ENCODE assay signal across 9 mouse cellular contexts in genomic region chr7:138840594-138841021, GRCm38 (mm10). TPM values are rescaled to one million over a fixed set of nuclear protein-coding genes. Genes with fewer than 3 reads are reported as not detected.
DNase-seq lines count a peak whose midpoint lies in the region; ATAC-seq lines count a peak whose summit lies in the region.
"Had no signal": no experiment of that assay in that cellular context is flagged by ENCODE, and none has a peak within 500 bp of the region (broad histone marks: within the 10 kb centered on the region; RNA-seq: fewer than 3 reads in every experiment).

No protein-coding gene starts in this region.

- DNase-seq in CD4-positive helper T cell, adult 2 months (ENCODE audit: low read depth, low spot score): peak; percentile 49
- DNase-seq in adrenal gland, adult 8-10 months: peak; percentile 66
- DNase-seq in embryonic facial prominence, embryonic 10.5 days (ENCODE audit: low spot score): peak; percentile 85
- DNase-seq in ovary, postnatal 10 days (ENCODE audit: low spot score): peak; percentile 48
- DNase-seq in thymus, postnatal 10 days (ENCODE audit: low spot score in 2 of 2): peak; percentile 14 to 39

- peak overlapping the region; percentile 73 for H3K27ac ChIP-seq in embryonic facial prominence, embryonic 10.5 days (replicated peaks)
- no peak overlapping the region for H3K27ac ChIP-seq in kidney, embryonic 16.5 days (ENCODE audit: low read length)
- H3K27ac ChIP-seq in limb, embryonic 15.5 days: 0 out of 2 replicates have a peak overlapping the region, but pooled peaks have one; percentile 4
- H3K27ac ChIP-seq: heart, embryonic 13.5 days had no signal

- peaks cover 26% of the 10 kb centered on the region for H3K4me1 ChIP-seq in embryonic facial prominence, embryonic 10.5 days
- peaks cover 11% of the 10 kb centered on the region for H3K4me1 ChIP-seq in kidney, embryonic 16.5 days (ENCODE audit: insufficient read depth, low read length)
- peaks cover 25% of the 10 kb centered on the region for H3K4me1 ChIP-seq in limb, embryonic 15.5 days

- H3K4me3 ChIP-seq in embryonic facial prominence, embryonic 10.5 days: no peak overlapping the region
- H3K4me3 ChIP-seq in kidney, embryonic 16.5 days (ENCODE audit: low read length): no peak overlapping the region
- H3K4me3 ChIP-seq in limb, embryonic 15.5 days: no peak overlapping the region
- H3K4me3 ChIP-seq: heart, embryonic 13.5 days had no signal

- no peak overlapping the region for H3K4me2 ChIP-seq in kidney, embryonic 16.5 days (replicated peaks; ENCODE audit: low read depth, low read length)
- no peak overlapping the region for H3K4me2 ChIP-seq in limb, embryonic 15.5 days
- H3K4me2 ChIP-seq: heart, embryonic 13.5 days had no signal

- H3K9ac ChIP-seq in kidney, embryonic 16.5 days (replicated peaks; ENCODE audit: low read length): no peak overlapping the region
- no peak overlapping the region for H3K9ac ChIP-seq in limb, embryonic 15.5 days
- H3K9ac ChIP-seq: heart, embryonic 13.5 days had no signal

- peak; percentile 76 for ATAC-seq in granulocyte monocyte progenitor cell, adult 5-6 weeks (replicated peaks; ENCODE audit: poor library complexity, severe bottlenecking)
- ATAC-seq in kidney, embryonic 16.5 days (ENCODE audit: low FRiP score, low TSS enrichment): peak; percentile 50; the same call in 1 of the 2 replicates
- ATAC-seq in limb, embryonic 15.5 days (ENCODE audit: insufficient number of reproducible peaks, low FRiP score, low TSS enrichment, low read depth): no peak

- no peaks in the 10 kb centered on the region for H3K9me3 ChIP-seq in embryonic facial prominence, embryonic 10.5 days
- H3K9me3 ChIP-seq in kidney, embryonic 16.5 days (ENCODE audit: low read length): no peaks in the 10 kb centered on the region
- H3K9me3 ChIP-seq in limb, embryonic 15.5 days: no peaks in the 10 kb centered on the region
- H3K9me3 ChIP-seq: heart, embryonic 13.5 days had no signal

- peaks cover 10% of the 10 kb centered on the region for H3K36me3 ChIP-seq in embryonic facial prominence, embryonic 10.5 days (replicated peaks)
- H3K36me3 ChIP-seq in kidney, embryonic 16.5 days (ENCODE audit: insufficient read depth, low read length): peaks cover 11% of the 10 kb centered on the region
- H3K36me3 ChIP-seq in limb, embryonic 15.5 days: peaks cover 11% of the 10 kb centered on the region

- WGBS in embryonic facial prominence, embryonic 10.5 days: 33% methylated on average over 4 of the region's 4 CpGs
- WGBS in kidney, embryonic 16.5 days: 42% methylated on average over 4 of the region's 4 CpGs
- WGBS in limb, embryonic 15.5 days: 39% methylated on average over 4 of the region's 4 CpGs

- H3K27me3 ChIP-seq in embryonic facial prominence, embryonic 10.5 days (replicated peaks; ENCODE audit: low read depth, poor library complexity, severe bottlenecking): no peaks in the 10 kb centered on the region
- no peaks in the 10 kb centered on the region for H3K27me3 ChIP-seq in kidney, embryonic 16.5 days (ENCODE audit: insufficient read depth, low read length)
- no peaks in the 10 kb centered on the region for H3K27me3 ChIP-seq in limb, embryonic 15.5 days
- H3K27me3 ChIP-seq: heart, embryonic 13.5 days had no signal

RNA-seq across cellular contexts. Expression of gene Ppp2r2d, which starts 5.3 kb away (rescaled TPM):
- total RNA-seq in adrenal gland, adult 8-10 months (2022): 10 to 100 TPM; 66.1 to 76.0 (median 71.6) TPM
- 49.3 and 51.5 TPM in 2 replicates for polyA plus RNA-seq in embryonic facial prominence, embryonic 10.5 days (2016; fragmentation: Nextera tagmentation; extraction: Ambion mirVana)
- 19.8 and 26.9 TPM in 2 replicates for total RNA-seq in granulocyte monocyte progenitor cell, adult 5-6 weeks (2014; fragmentation: Nextera tagmentation)
- total RNA-seq in granulocyte monocyte progenitor cell, adult 5-6 weeks (2017): 29.8 and 41.5 TPM in 2 replicates
- 14.7 and 28.7 TPM in 2 replicates for polyA plus RNA-seq in kidney, embryonic 16.5 days (2015; fragmentation: Nextera tagmentation; extraction: Ambion mirVana)
- 29.3 and 33.1 TPM in 2 replicates for polyA plus RNA-seq in limb, embryonic 15.5 days (2015; fragmentation: Nextera tagmentation; extraction: Ambion mirVana)

RNA-seq across cellular contexts. Expression of gene Mapk1ip1, which starts 5.5 kb away (rescaled TPM):
- total RNA-seq in adrenal gland, adult 8-10 months (2022): 10 to 100 TPM; 25.5 to 37.2 (median 30.7) TPM
- polyA plus RNA-seq in embryonic facial prominence, embryonic 10.5 days (2016; fragmentation: Nextera tagmentation; extraction: Ambion mirVana): 10.4 and 11.4 TPM in 2 replicates
- 22.2 and 24.3 TPM in 2 replicates for total RNA-seq in granulocyte monocyte progenitor cell, adult 5-6 weeks (2014; fragmentation: Nextera tagmentation)
- 4.6 and 8.6 TPM in 2 replicates for total RNA-seq in granulocyte monocyte progenitor cell, adult 5-6 weeks (2017)
- polyA plus RNA-seq in kidney, embryonic 16.5 days (2015; fragmentation: Nextera tagmentation; extraction: Ambion mirVana): 16.9 and 18.9 TPM in 2 replicates
- polyA plus RNA-seq in limb, embryonic 15.5 days (2015; fragmentation: Nextera tagmentation; extraction: Ambion mirVana): 12.1 and 13.1 TPM in 2 replicates

Comparison
In these comparisons a context has a peak if more than half of its experiments do, and no peak if none do; other contexts are left out.
1. DNase-seq: peak in every context shown above with its lines; median percentile 85 in embryonic facial prominence, embryonic 10.5 days; 66 in adrenal gland, adult 8-10 months; 49 in CD4-positive helper T cell, adult 2 months; 48 in ovary, postnatal 10 days; 26 in thymus, postnatal 10 days.